Mouse (Mus musculus): ENCODE data around the gene Slfnl1.

- TF ChIP-seq PAX5 (IDR thresholded peaks at IDR 0.05; ENCODE audit: low read length) (no peak), POLR2A (IDR thresholded peaks at IDR 0.05; ENCODE audit: low read depth, low read length) (no peak), E2F4 (IDR thresholded peaks at IDR 0.05; ENCODE audit: insufficient replicate concordance, low read depth, low read length) (no peak), CTCF (conservative IDR thresholded peaks at IDR 0.05 in 1 of 2, IDR thresholded peaks at IDR 0.05 in 1 of 2; ENCODE audit: low read depth in 2 of 2, low read length in 2 of 2) (no peak), USF1 (IDR thresholded peaks at IDR 0.05; ENCODE audit: low read depth, low read length) (no peak), ZMIZ1 (IDR thresholded peaks at IDR 0.05; ENCODE audit: low read depth, low read length) (no peak), CHD2 (IDR thresholded peaks at IDR 0.05; ENCODE audit: low read length) (no peak), CHD1 (IDR thresholded peaks at IDR 0.05; ENCODE audit: low read depth, low read length) (no peak), NELFE (IDR thresholded peaks at IDR 0.05; ENCODE audit: low read depth, low read length) (no peak), TBP (conservative IDR thresholded peaks at IDR 0.05; ENCODE audit: low read depth, low read length) (no peak), KAT2A (IDR thresholded peaks at IDR 0.05; ENCODE audit: insufficient replicate concordance, low read length) (no peak), MAX (IDR thresholded peaks at IDR 0.05; ENCODE audit: low read length) (no peak)
Observed at GRCm38 (mm10) chr4:120522351-120522750, 9.7 kb upstream of the Slfnl1 start.
